In the genomic region with DNA sequence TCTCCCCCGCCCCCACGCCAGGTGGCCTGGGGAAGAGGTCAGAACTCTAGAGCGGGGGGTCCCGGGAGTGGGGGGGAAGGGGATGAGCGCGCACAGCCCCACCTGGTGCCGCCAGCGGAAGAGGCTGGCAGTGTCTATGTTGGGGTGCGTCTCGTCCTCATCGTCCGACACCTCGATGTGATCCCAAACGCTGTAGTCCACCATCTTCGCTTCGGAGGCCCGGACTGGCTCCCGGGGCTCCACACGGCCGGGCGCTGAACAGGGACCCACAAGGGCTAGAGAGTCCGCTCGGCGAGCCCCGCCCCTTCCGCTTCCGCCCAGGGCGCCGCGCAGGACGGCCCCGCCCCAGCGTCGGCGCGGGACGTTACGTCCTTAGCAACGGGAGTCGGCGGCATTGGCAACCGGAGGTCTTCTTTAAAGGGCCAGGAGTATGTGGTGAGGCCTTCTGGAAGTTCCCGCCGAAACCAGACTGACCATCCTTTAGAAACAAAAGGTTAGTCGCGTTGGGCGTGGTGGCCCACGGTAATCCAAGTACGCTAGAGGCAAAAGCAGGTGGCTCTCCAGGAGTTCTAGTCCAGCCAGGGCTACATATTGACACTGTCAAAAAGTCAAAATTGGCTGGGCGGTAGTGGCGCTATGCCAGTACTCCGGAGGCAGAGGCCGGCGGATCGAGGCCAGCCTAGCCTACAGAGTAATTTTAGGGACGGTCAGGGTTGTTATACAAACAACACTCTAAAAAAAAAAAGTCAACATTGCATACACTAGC, we compare ENCODE assay signal across 8 mouse cellular contexts. TPM values are rescaled to one million over a fixed set of nuclear protein-coding genes. Genes with fewer than 3 reads are reported as not detected.
DNase-seq lines count a peak whose midpoint lies in the region; ATAC-seq and TF ChIP-seq lines count a peak whose summit lies in the region.

A gene (minus strand): TSS at position 329 of the 766 bp plus-strand sequence.

- peak within 1 kb of the TSS; percentile 80 for H3K9ac ChIP-seq in forebrain, embryonic 15.5 days (replicated peaks)

- peaks cover 6% of the 10 kb centered on the region; the same call in 1 of the 2 replicates for H3K27me3 ChIP-seq in forebrain, embryonic 15.5 days

- peak within 1 kb of the TSS; percentile 77 for H3K4me2 ChIP-seq in forebrain, embryonic 15.5 days (replicated peaks)

- DNase-seq in ES-CJ7 (ENCODE audit: low read depth, low spot score), result peak; percentile 88
- peak; percentile 93 for DNase-seq in cerebellum, adult 11 months
- DNase-seq in heart, postnatal 25 days (ENCODE audit: low spot score), result peak; percentile 89
- peak; percentile 88 to 95 for DNase-seq in layer of hippocampus, adult 18-20 months (ENCODE audit: low spot score in 2 of 2)
- peak; percentile 91 for DNase-seq in lung, adult 2 months
- DNase-seq in thymus, adult 18-20 months, result peak; percentile 82 to 86

- no peaks in the 10 kb centered on the region for H3K9me3 ChIP-seq in forebrain, embryonic 15.5 days

- peak within 1 kb of the TSS; percentile 68 for H3K4me3 ChIP-seq in forebrain, embryonic 15.5 days
- H3K4me3 ChIP-seq in lung, adult 2 months (replicated peaks; ENCODE audit: extremely low read depth, low read depth, low read length), result peak within 1 kb of the TSS; percentile 80

- WGBS in forebrain, embryonic 15.5 days, result 2% methylated on average over 56 of the region's 56 CpGs
- 2% methylated on average over 56 of the region's 56 CpGs for WGBS in lung, adult 2 months

- H3K36me3 ChIP-seq in forebrain, embryonic 15.5 days, result peaks cover 5% of the 10 kb centered on the region; the same call in 1 of the 2 replicates

- peaks cover 48% of the 10 kb centered on the region for H3K4me1 ChIP-seq in forebrain, embryonic 15.5 days
- peaks cover 28% of the 10 kb centered on the region for H3K4me1 ChIP-seq in lung, adult 2 months (ENCODE audit: control insufficient read depth, insufficient read depth, low read length)

- intact Hi-C loops in heart, postnatal 25 days (cut with DNase I), result no loop called here

- peak within 1 kb of the TSS; percentile 75; the same call in 1 of the 2 replicates for H3K27ac ChIP-seq in forebrain, embryonic 15.5 days (replicated peaks)

- ATAC-seq in forebrain, embryonic 15.5 days (replicated peaks), result peak; percentile 98
- ATAC-seq in neutrophil, adult 5-6 weeks (ENCODE audit: extremely low read depth, insufficient number of reproducible peaks, low FRiP score, poor library complexity, severe bottlenecking), result peak; percentile 73

- peak; percentile 73 for TF ChIP-seq POLR2A in lung, adult 2 months (IDR thresholded peaks at IDR 0.05; ENCODE audit: borderline replicate concordance, extremely low read depth, low read depth, low read length)

- TF ChIP-seq CTCF in lung, adult 2 months (IDR thresholded peaks at IDR 0.05; ENCODE audit: insufficient read depth, low read length), result no peak

RNA-seq across cellular contexts. Expression of the gene that starts here (rescaled TPM):
- polyA plus RNA-seq in forebrain, embryonic 15.5 days (2015; fragmentation: Nextera tagmentation; extraction: Ambion mirVana), result 217 and 221 TPM in 2 replicates
- total RNA-seq in heart, postnatal 25 days (2021), result 100 to 1,000 TPM; 158 to 160 TPM
- total RNA-seq in layer of hippocampus, adult 18-20 months (2021), result 100 to 1,000 TPM; 163 TPM
- 49.3 and 65.5 TPM in 2 replicates for polyA plus RNA-seq in lung, adult 2 months (2012; rRNA removed)
- 117 and 133 TPM in 2 replicates for total RNA-seq in neutrophil, adult 5-6 weeks (2017)

Comparison
In these comparisons a context has a peak if more than half of its experiments do, and no peak if none do; other contexts are left out.
1. Peak in every context shown above with its lines: DNase-seq, ATAC-seq, H3K4me3 ChIP-seq and H3K27ac ChIP-seq.